Mouse (Mus musculus): ENCODE results near the gene Hes2.

DNA sequence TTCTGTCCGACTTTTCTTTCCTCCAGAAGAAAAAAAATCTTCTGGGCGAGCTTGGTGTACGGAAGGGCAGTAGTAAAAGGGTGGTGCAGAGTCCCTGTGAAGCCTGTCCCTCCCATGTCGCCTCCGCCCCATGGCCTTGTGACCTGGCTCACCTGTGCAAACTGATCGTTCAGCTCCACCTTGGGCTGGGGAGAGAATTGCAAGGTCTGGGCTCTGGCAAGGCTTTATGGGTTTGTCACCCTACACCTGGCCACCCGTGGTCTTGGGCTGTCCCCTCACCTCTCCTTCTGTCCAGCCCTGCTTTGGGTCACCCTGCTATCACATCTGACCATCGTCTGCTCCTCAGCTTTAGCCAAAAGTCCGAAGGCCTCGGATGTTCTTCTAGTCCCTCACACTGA, 25.9 kb upstream of the Hes2 start:
- TF ChIP-seq TAL1 (conservative IDR thresholded peaks at IDR 0.05; ENCODE audit: low read depth, low read length): no peak
- no peak for TF ChIP-seq CTCF (IDR thresholded peaks at IDR 0.05; ENCODE audit: low read depth, low read length)
- TF ChIP-seq GATA1 (IDR thresholded peaks at IDR 0.05; ENCODE audit: borderline replicate concordance, low read length): no peak

Data from G1E (cell line).